Mouse (Mus musculus): ENCODE measurements at regions not wholly inside any gene's neighbourhood (a gene's known extent, or its start where the extent isn't known, plus 50 kb on each side); places are given as distances from the start of the nearest gene placed in this dataset.
A peak's percentile ranks its signal among the peaks of the same experiment; 100 is the strongest.

DNA sequence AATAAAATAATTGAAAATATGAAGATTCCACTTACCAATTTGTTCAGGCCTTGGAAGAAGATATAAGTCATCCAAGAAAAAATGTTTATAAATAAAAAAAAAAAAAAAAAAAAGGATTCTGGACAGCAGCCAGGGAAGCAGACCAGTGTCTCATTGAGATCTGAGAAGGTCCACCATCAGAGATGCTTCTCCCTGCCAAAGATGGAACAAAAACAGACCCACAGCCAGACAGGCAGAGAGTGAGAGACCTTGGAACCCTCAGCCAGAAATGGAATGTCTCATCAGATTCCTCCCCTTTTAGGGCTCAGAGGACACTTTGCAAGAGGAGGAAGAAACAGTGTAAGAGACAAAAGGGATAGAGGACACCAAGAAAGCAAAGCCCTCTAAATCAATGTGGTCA, 177.2 kb upstream of the Id4 start:
- no peak for DNase-seq (ENCODE audit: low read depth, low spot score)

GRCm38 (mm10) chr13:48094275-48095035, 166.6 kb upstream of the Id4 start:
- no peak for DNase-seq (ENCODE audit: low read depth, low spot score)

- DNase-seq (ENCODE audit: low read depth, low spot score): no peak
Observed at GRCm38 (mm10) chr13:48102156-48102555, 158.9 kb upstream of the Id4 start.

DNA sequence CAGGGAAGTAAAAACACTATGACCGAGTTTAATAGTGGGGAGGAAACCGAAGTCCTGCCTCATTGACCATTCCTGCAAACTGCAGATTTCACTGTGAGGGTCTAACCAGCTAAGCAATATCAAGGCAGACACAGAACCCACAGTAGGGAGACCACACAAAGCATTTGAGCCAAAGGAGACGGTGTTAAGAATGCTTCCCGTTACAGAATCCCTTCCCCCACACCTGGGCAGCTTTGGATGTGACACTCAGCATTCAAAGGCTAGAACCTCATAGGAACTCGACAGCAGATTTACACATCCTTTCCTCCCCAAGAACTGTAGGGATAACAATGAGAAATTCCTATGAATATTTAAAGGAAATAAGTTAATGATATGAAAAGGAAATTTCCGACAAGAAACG, 158.5 kb upstream of the Id4 start:
- DNase-seq (ENCODE audit: low read depth, low spot score): no peak

DNA sequence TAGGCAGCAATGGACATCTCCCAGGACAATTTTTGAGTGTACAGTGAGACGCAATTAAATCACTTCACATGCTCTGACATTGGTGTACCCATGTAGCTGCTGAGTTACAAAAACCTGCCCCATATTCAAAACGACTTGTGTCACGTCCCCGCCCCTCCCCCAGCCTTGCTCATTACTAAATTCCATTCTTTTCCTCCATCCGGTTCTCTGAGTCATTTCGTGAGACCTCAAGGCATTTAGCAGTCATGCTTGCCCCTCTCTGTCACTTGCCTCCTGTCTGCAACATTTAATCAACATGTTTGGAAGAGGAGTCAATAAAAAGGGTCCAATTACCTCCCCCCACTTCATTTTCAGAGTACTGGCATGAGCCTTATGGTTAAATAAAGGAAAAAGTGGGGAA, 156.3 kb upstream of the Id4 start:
- DNase-seq (ENCODE audit: low read depth, low spot score): no peak

DNA sequence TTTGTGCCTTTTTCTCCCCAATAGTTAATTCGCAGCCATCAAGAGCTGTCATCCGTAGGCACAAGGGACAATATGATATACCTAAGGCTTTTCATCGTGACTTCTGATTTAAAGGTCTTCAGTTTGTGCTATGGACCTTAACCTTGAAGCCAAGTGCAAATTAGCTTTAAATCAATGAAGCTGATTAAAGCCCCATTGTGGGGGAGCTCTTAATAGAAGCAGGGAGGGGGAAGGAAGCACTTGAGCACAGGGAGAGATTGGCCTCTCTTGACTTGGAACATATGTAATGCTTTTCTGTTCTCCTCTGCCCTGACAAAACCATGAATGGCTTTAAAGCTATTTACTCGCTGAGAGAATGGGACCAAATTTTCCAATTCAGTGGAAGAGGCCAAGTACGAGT, 154.1 kb upstream of the Id4 start:
- no peak for DNase-seq (ENCODE audit: low read depth, low spot score)

GRCm38 (mm10) chr13:48115890-48116289, 145.1 kb upstream of the Id4 start:
- DNase-seq (ENCODE audit: low read depth, low spot score): no peak

GRCm38 (mm10) chr13:48126582-48126981, 134.4 kb upstream of the Id4 start:
- no peak for DNase-seq (ENCODE audit: low read depth, low spot score)

DNA sequence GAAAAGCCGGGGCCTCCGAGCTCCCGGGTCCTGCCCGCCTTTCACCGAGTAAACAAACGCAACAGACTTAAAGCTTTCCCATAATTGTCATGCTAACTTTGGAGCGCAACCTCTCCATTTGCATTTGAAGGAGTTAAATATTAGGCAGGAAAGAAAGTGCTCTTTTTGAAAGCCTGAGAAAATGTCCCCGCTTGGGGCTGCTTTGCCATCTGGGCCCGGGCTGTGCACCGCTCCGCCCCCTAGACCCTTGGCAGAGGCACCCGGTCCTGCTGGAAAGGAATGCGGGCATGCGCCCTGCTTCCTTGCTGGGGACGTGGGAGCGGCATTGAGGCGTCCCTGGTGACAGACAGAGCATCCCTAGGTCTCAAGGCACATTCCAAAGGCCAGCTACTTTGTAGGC, 130.3 kb upstream of the Id4 start:
- DNase-seq (ENCODE audit: low read depth, low spot score): peak; percentile 42

GRCm38 (mm10) chr13:48131681-48132080, 129.3 kb upstream of the Id4 start:
- DNase-seq (ENCODE audit: low read depth, low spot score): no peak

DNA sequence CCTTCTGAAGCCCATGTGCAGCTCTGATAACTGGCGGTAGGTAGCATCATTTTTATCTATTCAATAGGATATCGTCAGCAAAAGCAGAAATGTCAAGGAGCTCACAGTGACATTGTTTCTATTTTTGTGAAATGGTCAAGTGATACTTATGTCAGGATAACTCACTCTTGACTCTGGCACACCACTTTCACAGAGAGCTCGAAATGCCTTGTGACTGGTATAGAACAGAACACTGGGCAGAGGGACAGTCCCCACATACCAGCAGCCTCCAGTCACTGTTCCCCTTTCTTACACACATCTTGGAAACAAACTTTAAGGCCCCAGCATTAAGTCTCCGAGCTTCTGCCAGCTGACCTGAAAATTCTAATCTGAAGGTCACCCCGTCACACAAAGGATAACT, 115.1 kb upstream of the Id4 start:
- DNase-seq (ENCODE audit: low read depth, low spot score): no peak

DNA sequence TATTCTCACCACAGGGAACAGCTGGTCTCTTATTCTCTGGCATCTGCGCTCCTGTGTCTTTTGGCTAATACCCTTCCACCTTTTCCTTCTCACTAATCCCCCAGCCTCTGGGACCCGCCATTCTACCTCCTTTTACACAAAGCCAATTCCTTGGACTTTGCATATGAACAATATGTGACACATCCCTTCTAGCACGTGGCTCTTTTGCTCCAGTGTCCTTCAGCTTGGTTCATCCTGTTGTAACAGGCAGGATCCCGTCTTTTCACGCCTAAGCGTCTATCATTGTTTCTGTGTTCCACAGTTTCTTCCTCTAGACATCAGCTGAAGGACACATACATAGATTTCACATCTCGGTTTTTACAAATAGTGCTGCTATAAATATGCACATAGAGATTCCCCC, 114.0 kb upstream of the Id4 start:
- DNase-seq (ENCODE audit: low read depth, low spot score): no peak

DNA sequence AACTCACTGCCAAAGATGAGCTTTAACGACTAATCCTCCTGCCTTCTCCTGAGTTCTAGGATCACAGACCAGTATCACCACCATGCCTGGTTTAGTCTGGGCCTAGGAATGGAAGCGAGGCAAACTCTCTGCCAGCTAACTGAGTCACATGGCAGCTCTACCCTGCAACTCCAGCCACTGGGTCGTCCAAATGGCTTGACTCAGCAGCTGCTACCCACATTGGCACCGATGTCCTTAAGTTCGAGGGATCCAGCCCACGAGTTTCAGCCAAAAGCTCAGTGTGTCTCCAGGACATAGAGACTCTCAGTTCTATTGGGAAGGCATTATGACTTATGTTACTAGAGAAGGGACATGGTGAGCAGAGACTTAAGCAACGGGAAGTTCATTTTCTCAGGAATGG, 107.8 kb upstream of the Id4 start:
- no peak for DNase-seq (ENCODE audit: low read depth, low spot score)

- no peak for DNase-seq (ENCODE audit: low read depth, low spot score)
Observed at GRCm38 (mm10) chr13:48153684-48154413, 107.2 kb upstream of the Id4 start.

- DNase-seq (ENCODE audit: low read depth, low spot score): no peak
Observed at GRCm38 (mm10) chr13:48154414-48155105, 106.5 kb upstream of the Id4 start.

GRCm38 (mm10) chr13:48159020-48159910, 101.8 kb upstream of the Id4 start:
- DNase-seq (ENCODE audit: low read depth, low spot score): no peak

- no peak for DNase-seq (ENCODE audit: low read depth, low spot score)
Observed at GRCm38 (mm10) chr13:48160161-48160560, 100.9 kb upstream of the Id4 start.

GRCm38 (mm10) chr13:48161339-48161738, 99.7 kb upstream of the Id4 start:
- no peak for DNase-seq (ENCODE audit: low read depth, low spot score)

GRCm38 (mm10) chr13:48164586-48164985, 96.4 kb upstream of the Id4 start:
- no peak for DNase-seq (ENCODE audit: low read depth, low spot score)

- no peak for DNase-seq (ENCODE audit: low read depth, low spot score)
Observed at GRCm38 (mm10) chr13:48165838-48166237, 95.2 kb upstream of the Id4 start.

DNA sequence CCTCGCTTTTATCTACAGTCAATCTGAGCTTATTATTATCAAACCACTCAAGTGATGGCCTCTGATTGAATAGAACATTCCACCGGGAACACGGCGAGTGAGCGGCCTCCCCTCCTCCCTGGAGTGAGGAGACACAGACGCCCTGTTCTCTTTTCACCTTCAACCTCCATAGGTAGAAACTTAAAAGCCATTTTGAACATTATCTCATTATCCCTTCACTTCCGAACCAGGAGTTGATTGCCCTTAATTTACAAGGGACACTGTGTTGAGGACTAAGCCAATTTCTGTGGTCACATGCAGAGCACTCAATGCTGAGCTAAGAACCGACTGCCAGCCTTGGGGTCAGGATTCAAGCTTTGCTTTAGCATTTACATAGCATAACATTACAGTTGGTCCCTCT, 93.1 kb upstream of the Id4 start:
- no peak for DNase-seq (ENCODE audit: low read depth, low spot score)

Data from embryo, embryonic 11.5 days (tissue).